Mouse (Mus musculus): Measurements from ENCODE around the gene Pitpnb.

Pitpnb gene

GRCm38 (mm10) chr5:111421424-111421823 is 90.9 kb downstream of the Pitpnb start:
- no peak for DNase-seq (ENCODE audit: low spot score in 2 of 2)

GRCm38 (mm10) chr5:111422058-111422800 is 91.7 kb downstream of the Pitpnb start:
- no peak for DNase-seq (ENCODE audit: low spot score in 2 of 2)

- DNase-seq (ENCODE audit: low spot score in 2 of 2) = no peak
These were observed 92.4 kb downstream of the Pitpnb start for GRCm38 (mm10) chr5:111423011-111423410.

GRCm38 (mm10) chr5:111423616-111424015 is 93.1 kb downstream of the Pitpnb start:
- no peak for DNase-seq (ENCODE audit: low spot score in 2 of 2)

- no peak for DNase-seq (ENCODE audit: low spot score in 2 of 2)
These were observed 95.2 kb downstream of the Pitpnb start for GRCm38 (mm10) chr5:111425813-111426212.

- DNase-seq (ENCODE audit: low spot score in 2 of 2) = no peak
These were observed 95.7 kb downstream of the Pitpnb start for GRCm38 (mm10) chr5:111426249-111426648.

- DNase-seq (ENCODE audit: low spot score in 2 of 2) = no peak
These were observed 98.3 kb downstream of the Pitpnb start for GRCm38 (mm10) chr5:111428882-111429281.

GRCm38 (mm10) chr5:111429726-111430125 is 99.2 kb downstream of the Pitpnb start:
- DNase-seq (ENCODE audit: low spot score in 2 of 2) = no peak

GRCm38 (mm10) chr5:111431007-111431730 is 100.6 kb downstream of the Pitpnb start:
- no peak for DNase-seq (ENCODE audit: low spot score in 2 of 2)

- DNase-seq (ENCODE audit: low spot score in 2 of 2) = no peak
These were observed 102.3 kb downstream of the Pitpnb start for GRCm38 (mm10) chr5:111432842-111433241.

GRCm38 (mm10) chr5:111434342-111434842 is 103.8 kb downstream of the Pitpnb start:
- DNase-seq (ENCODE audit: low spot score in 2 of 2) = no peak

GRCm38 (mm10) chr5:111436260-111436659 is 105.7 kb downstream of the Pitpnb start:
- DNase-seq (ENCODE audit: low spot score in 2 of 2) = no peak

GRCm38 (mm10) chr5:111437205-111437604 is 106.6 kb downstream of the Pitpnb start:
- DNase-seq (ENCODE audit: low spot score in 2 of 2) = peak in 1 of 2 experiments; percentile 76
